Mouse (Mus musculus) embryonic fibroblast, embryonic 13.5 days (primary cell): Measurements from ENCODE around the gene Ifnar1.

Experiments used
- CTCF ChIP-seq: IDR thresholded peaks from 2 replicates; pipeline ENCODE4 v1.5.1; 2011; ENCODE audit warnings: mild to moderate bottlenecking, control low read depth, low read length, moderate library complexity, borderline replicate concordance; ENCODE audit not compliant: insufficient read depth
- POLR2A ChIP-seq: IDR thresholded peaks from 2 replicates; pipeline ENCODE4 v1.6.1; 2011; ENCODE audit warnings: low read depth, mild to moderate bottlenecking, control low read depth, low read length, moderate library complexity

DNA sequence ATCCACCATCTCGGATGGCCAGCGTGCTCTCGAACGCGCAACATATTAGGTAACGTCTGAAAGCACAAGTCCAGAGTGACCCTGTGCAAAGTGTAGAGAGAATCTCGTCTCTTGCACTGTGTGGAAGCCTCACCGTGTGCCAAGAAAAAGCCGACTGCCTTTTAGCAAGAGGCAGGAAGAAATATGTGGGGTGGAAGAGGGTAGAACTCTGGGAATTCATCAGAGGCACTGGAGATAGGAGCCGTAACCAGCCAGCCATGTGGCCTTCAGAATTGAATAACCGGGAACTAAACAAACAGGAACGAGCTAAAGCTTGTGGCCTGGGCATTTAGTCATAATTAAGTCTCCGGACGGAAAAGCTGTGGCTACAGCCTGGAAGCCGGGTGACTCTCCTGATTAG lies 71.6 kb downstream of the Ifnar1 start:
- no peak for TF ChIP-seq POLR2A
- no peak for TF ChIP-seq CTCF
